Mouse (Mus musculus): Measurements from ENCODE around the gene Igdcc4. TPM values are rescaled to one million over a fixed set of nuclear protein-coding genes. Genes with fewer than 3 reads are reported as not detected.
"Not testable (repeated sequence)": the region's sequence is repeated elsewhere in the genome, so short reads cannot be mapped to it uniquely, and the experiment has no call there.

Gene Igdcc4
- polyA plus RNA-seq (2014; fragmentation: Nextera tagmentation; extraction: Ambion mirVana): 13.0 and 13.3 TPM in 2 replicates

DNA sequence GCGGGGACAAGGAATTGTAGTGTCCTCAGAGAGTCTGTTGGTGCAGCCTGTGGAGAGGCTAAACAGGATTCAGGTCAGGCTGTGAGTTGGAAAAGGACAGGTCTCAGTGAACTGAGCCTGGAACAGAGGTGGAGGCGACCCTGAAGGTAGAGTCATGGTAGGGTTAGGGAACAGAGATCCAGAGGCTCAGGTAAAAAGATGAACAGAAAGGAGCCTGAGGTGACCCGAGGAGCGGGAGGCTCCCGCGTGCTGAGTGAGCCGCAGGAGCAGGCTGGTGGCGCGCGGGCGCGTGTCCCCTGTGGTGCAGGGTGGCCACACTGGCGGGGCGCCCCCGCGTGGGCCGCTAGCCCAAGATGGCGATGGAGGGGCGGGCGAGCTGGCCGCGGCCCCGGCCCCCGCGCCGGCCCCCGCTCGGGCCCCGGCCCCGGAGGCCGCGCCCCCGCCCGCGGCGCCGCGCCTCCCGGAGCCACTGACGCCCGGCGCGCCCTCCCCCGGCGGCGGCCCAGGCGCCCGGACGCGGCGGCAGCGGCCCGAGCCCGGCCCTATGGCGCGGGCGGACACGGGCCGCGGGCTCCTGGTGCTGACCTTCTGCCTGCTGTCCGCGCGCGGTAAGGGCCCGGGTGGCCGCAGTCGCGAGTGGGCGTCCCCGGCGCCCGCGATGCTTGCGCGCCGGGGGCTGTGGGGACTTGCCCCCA is at the start of gene Igdcc4:
TSS of gene Igdcc4 (plus strand) at position 496 of the 695 bp plus-strand sequence.
- Histone ChIP-seq H3K9ac (ENCODE audit: low read length) (peak within 1 kb of the TSS; percentile 98), H3K4me3 (ENCODE audit: low read depth, low read length) (peak within 1 kb of the TSS; percentile 85), H3K36me3 (ENCODE audit: control insufficient read depth, insufficient read depth, low read length) (no peaks in the 10 kb centered on the region), H3K9me3 (ENCODE audit: control insufficient read depth, low read length) (peaks cover 8% of the 10 kb centered on the region; the same call in 1 of the 2 replicates), H3K27ac (ENCODE audit: low read depth, low read length) (peak within 1 kb of the TSS; percentile 79), H3K4me2 (peak within 1 kb of the TSS; percentile 100), H3K4me1 (ENCODE audit: control insufficient read depth, insufficient read depth, low read length) (peaks cover 18% of the 10 kb centered on the region), H3K27me3 (ENCODE audit: control insufficient read depth, insufficient read depth, low read length) (no peaks in the 10 kb centered on the region)
- DNase-seq (ENCODE audit: low spot score, missing footprints): peak; percentile 96
- ATAC-seq (ENCODE audit: low FRiP score): peak; percentile 9; the same call in 1 of the 2 replicates
- WGBS: 2% methylated on average over 53 of the region's 76 CpGs

DNA sequence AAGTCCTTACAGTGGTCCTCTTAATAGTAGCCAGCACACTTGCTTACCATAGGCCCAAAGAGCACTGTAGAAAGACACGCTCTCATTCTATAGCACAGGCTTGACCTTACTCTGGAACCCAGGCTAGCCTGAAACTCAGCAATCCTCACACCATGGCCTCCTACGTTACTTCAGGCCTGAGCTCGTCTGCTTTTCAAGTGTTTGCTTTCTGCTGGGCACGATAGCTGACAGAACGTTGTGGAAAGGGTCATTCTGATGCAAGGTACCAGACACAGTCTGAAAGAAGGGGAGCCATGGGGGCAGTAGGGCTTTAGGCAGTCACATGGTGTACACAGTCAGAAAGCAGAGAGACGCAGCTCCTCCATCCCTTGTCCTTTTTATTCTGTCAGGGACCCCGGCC is 37.0 kb upstream of the Igdcc4 start:
- ATAC-seq (ENCODE audit: low FRiP score): no peak
- no peaks in the 10 kb centered on the region for H3K27me3 ChIP-seq (ENCODE audit: control insufficient read depth, insufficient read depth, low read length)
- H3K4me3 ChIP-seq (ENCODE audit: low read depth, low read length): no peak overlapping the region
- no peak for DNase-seq (ENCODE audit: low spot score, missing footprints)
- H3K27ac ChIP-seq (ENCODE audit: low read depth, low read length): no peak overlapping the region
- WGBS: 89% methylated on average over 7 of the region's 7 CpGs
- no peak overlapping the region for H3K9ac ChIP-seq (ENCODE audit: low read length)
- no peak overlapping the region for H3K4me2 ChIP-seq
- H3K4me1 ChIP-seq (ENCODE audit: control insufficient read depth, insufficient read depth, low read length): no peaks in the 10 kb centered on the region
- no peaks in the 10 kb centered on the region for H3K9me3 ChIP-seq (ENCODE audit: control insufficient read depth, low read length)
- H3K36me3 ChIP-seq (ENCODE audit: control insufficient read depth, insufficient read depth, low read length): peaks cover 15% of the 10 kb centered on the region; the same call in 1 of the 2 replicates

DNA sequence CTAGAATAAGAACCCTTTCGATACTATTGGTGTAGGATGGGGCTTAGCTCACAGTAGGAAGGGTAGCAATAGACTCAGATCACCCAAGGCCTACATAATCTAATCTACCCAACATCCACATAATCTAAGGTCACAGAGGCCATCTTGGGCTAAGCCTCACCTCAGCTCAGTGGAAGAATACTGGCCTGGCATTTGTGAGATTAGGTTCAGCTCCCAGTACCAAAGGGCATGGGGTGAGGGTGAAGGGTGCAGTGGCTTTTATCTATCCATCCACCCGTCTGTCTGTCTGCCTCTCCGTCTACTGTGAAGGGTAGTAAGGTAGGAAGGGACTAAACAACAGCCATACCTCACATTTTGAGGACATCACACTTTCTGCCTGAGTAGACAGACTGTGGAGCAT is 30.7 kb upstream of the Igdcc4 start:
- ATAC-seq (ENCODE audit: low FRiP score) (no peak), DNase-seq (ENCODE audit: low spot score, missing footprints) (no peak)
- Histone ChIP-seq H3K36me3 (ENCODE audit: control insufficient read depth, insufficient read depth, low read length) (peaks cover 11% of the 10 kb centered on the region; the same call in 1 of the 2 replicates), H3K4me2 (no peak overlapping the region), H3K27ac (ENCODE audit: low read depth, low read length) (no peak overlapping the region), H3K27me3 (ENCODE audit: control insufficient read depth, insufficient read depth, low read length) (no peaks in the 10 kb centered on the region), H3K4me3 (ENCODE audit: low read depth, low read length) (no peak overlapping the region), H3K9me3 (ENCODE audit: control insufficient read depth, low read length) (no peaks in the 10 kb centered on the region), H3K9ac (ENCODE audit: low read length) (no peak overlapping the region), H3K4me1 (ENCODE audit: control insufficient read depth, insufficient read depth, low read length) (no peaks in the 10 kb centered on the region)
- 93% methylated on average over 3 of the region's 3 CpGs for WGBS

GRCm38 (mm10) chr9:65073555-65073954 is 27.7 kb upstream of the Igdcc4 start:
- Histone ChIP-seq H3K9me3 (ENCODE audit: control insufficient read depth, low read length) (no peaks in the 10 kb centered on the region), H3K4me1 (ENCODE audit: control insufficient read depth, insufficient read depth, low read length) (no peaks in the 10 kb centered on the region), H3K27me3 (ENCODE audit: control insufficient read depth, insufficient read depth, low read length) (no peaks in the 10 kb centered on the region), H3K4me2 (no peak overlapping the region), H3K27ac (ENCODE audit: low read depth, low read length) (no peak overlapping the region), H3K9ac (ENCODE audit: low read length) (no peak overlapping the region), H3K36me3 (ENCODE audit: control insufficient read depth, insufficient read depth, low read length) (peaks cover 9% of the 10 kb centered on the region; the same call in 1 of the 2 replicates), H3K4me3 (ENCODE audit: low read depth, low read length) (no peak overlapping the region)
- 80% methylated on average over 9 of the region's 9 CpGs for WGBS
- ATAC-seq (ENCODE audit: low FRiP score) (no peak), DNase-seq (ENCODE audit: low spot score, missing footprints) (no peak)

GRCm38 (mm10) chr9:65074251-65074650 is 27.0 kb upstream of the Igdcc4 start:
- peaks cover 6% of the 10 kb centered on the region; the same call in 1 of the 2 replicates for H3K36me3 ChIP-seq (ENCODE audit: control insufficient read depth, insufficient read depth, low read length)
- no peak overlapping the region for H3K9ac ChIP-seq (ENCODE audit: low read length)
- no peak overlapping the region for H3K4me3 ChIP-seq (ENCODE audit: low read depth, low read length)
- H3K27ac ChIP-seq (ENCODE audit: low read depth, low read length): no peak overlapping the region
- no peaks in the 10 kb centered on the region for H3K27me3 ChIP-seq (ENCODE audit: control insufficient read depth, insufficient read depth, low read length)
- ATAC-seq (ENCODE audit: low FRiP score) (no peak), DNase-seq (ENCODE audit: low spot score, missing footprints) (no peak)
- H3K4me1 ChIP-seq (ENCODE audit: control insufficient read depth, insufficient read depth, low read length): no peaks in the 10 kb centered on the region
- 92% methylated on average over 15 of the region's 15 CpGs for whole genome bisulfite sequencing
- no peak overlapping the region for H3K4me2 ChIP-seq
- H3K9me3 ChIP-seq (ENCODE audit: control insufficient read depth, low read length): no peaks in the 10 kb centered on the region

DNA sequence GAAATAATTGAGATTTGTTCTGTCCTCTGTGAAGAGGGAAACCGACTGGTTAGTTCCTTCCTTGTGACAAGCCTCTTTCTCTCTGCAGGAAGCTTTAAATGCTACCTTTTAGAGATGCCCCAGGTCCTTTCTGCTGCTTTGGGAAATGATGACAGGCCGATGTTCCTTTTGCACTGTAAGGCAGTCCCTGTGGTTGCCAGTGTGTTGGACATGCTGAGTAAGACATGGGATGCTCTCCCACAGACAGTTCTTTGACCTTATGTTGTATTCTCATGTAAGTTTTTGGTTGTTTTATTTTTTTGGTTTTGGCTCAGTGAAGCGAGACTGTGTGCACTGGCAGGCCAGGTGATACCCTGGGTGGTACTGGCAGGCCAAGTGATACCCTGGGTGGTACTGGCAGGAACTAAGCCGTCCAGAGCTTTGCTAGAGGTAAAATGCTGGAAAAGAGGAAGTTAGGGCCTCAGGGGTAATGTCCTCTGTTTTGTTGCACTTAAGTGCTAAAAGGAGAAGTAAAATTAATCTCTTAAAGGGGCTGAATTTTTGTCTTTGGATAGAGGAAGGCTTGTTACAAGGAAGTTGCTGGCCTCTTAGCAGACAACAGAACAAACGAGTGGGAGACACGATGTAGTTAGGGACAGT is 26.3 kb upstream of the Igdcc4 start:
- DNase-seq (ENCODE audit: low spot score, missing footprints) (no peak), ATAC-seq (ENCODE audit: low FRiP score) (no peak)
- Histone ChIP-seq H3K36me3 (ENCODE audit: control insufficient read depth, insufficient read depth, low read length) (peaks cover 6% of the 10 kb centered on the region; the same call in 1 of the 2 replicates), H3K4me1 (ENCODE audit: control insufficient read depth, insufficient read depth, low read length) (no peaks in the 10 kb centered on the region), H3K9me3 (ENCODE audit: control insufficient read depth, low read length) (no peaks in the 10 kb centered on the region), H3K27me3 (ENCODE audit: control insufficient read depth, insufficient read depth, low read length) (no peaks in the 10 kb centered on the region), H3K27ac (ENCODE audit: low read depth, low read length) (no peak overlapping the region), H3K4me2 (no peak overlapping the region), H3K9ac (ENCODE audit: low read length) (no peak overlapping the region), H3K4me3 (ENCODE audit: low read depth, low read length) (no peak overlapping the region)
- 91% methylated on average over 6 of the region's 6 CpGs for WGBS

DNA sequence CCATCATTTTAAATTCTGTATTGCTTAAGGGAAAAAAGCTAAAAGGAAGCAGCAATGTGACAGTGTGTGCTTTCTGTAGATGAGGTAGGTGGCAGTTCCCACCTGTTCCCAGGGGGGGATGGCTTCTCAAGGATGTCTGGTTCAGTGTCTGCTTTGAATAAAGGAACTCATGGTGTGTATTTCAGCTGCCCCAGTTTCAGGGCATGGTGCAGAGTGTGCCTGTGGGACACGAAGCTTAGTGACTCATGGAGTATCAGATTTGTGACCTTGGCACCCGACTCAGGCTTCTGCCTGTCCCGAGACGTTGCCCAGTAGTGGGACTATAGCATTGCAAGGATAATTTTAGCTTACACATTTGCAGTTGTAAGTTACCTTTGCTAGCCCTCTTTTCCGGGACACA is 23.8 kb upstream of the Igdcc4 start:
- Histone ChIP-seq H3K4me3 (ENCODE audit: low read depth, low read length) (no peak overlapping the region), H3K27ac (ENCODE audit: low read depth, low read length) (no peak overlapping the region), H3K36me3 (ENCODE audit: control insufficient read depth, insufficient read depth, low read length) (peaks cover 7% of the 10 kb centered on the region; the same call in 1 of the 2 replicates), H3K27me3 (ENCODE audit: control insufficient read depth, insufficient read depth, low read length) (no peaks in the 10 kb centered on the region), H3K9me3 (ENCODE audit: control insufficient read depth, low read length) (no peaks in the 10 kb centered on the region), H3K9ac (ENCODE audit: low read length) (no peak overlapping the region), H3K4me1 (ENCODE audit: control insufficient read depth, insufficient read depth, low read length) (no peaks in the 10 kb centered on the region), H3K4me2 (no peak overlapping the region)
- DNase-seq (ENCODE audit: low spot score, missing footprints) (no peak), ATAC-seq (ENCODE audit: low FRiP score) (no peak)
- 94% methylated on average over 5 of the region's 5 CpGs for WGBS

DNA sequence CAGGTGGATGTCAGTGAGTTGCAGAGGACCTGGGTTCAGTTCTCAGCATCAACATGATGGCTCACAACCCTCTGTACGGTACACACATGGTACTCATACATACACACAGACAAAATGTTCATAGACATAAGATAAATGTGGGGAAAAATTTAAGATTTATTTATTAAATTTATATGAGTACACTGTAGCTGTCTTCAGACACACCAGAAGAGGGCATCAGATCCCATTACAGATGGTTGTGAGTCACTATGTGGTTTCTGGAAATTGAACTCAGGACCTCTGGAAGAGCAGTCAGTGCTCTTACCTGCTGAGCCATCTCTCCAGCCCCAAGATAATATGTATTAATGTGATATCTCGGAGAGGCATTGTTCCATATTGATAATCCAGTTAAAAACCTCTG is 21.1 kb upstream of the Igdcc4 start:
- not testable (repeated sequence) for H3K27ac ChIP-seq (ENCODE audit: low read depth, low read length); ATAC-seq (ENCODE audit: low FRiP score); H3K27me3 ChIP-seq (ENCODE audit: control insufficient read depth, insufficient read depth, low read length); H3K4me3 ChIP-seq (ENCODE audit: low read depth, low read length); DNase-seq (ENCODE audit: low spot score, missing footprints); H3K4me2 ChIP-seq; H3K9ac ChIP-seq (ENCODE audit: low read length); H3K9me3 ChIP-seq (ENCODE audit: control insufficient read depth, low read length); H3K4me1 ChIP-seq (ENCODE audit: control insufficient read depth, insufficient read depth, low read length)
- H3K36me3 ChIP-seq (ENCODE audit: control insufficient read depth, insufficient read depth, low read length): peaks cover 13% of the 10 kb centered on the region
- WGBS: 98% methylated on average over 2 of the region's 2 CpGs

DNA sequence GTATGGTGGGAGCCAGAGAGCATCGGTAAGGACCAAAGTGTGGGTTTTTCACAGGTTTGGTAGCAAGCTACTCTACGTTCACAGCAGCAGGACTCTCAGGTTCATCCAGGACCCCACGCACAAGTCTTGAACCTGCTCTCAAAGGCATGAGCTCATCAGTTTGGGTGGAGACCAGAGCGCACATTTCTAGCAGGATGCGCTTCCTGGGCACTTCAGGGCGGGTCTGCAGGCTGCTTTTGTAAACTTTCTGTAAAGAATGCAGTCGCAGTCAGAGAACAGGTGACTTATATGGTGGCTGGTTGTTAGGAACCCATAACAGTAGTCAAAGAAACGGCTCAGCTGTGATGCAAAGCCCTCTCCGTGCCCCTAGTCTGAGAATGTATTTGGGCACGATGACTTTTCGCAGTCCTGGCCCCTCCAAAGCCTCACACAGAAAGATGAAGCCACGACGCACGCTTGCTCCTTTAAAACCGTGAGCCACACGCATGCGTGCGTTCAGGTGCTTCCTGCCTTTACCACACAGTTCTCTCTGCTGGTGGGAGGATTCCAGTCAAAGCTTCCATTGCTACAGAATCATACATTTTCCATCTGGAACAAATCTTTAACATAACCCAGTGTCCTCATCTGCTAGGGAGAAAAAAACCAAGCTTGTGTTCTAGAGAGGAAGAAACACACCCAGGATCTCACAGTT is 18.1 kb upstream of the Igdcc4 start:
- ATAC-seq (ENCODE audit: low FRiP score): no peak
- no peak overlapping the region for H3K9ac ChIP-seq (ENCODE audit: low read length)
- peaks cover 13% of the 10 kb centered on the region for H3K36me3 ChIP-seq (ENCODE audit: control insufficient read depth, insufficient read depth, low read length)
- H3K4me1 ChIP-seq (ENCODE audit: control insufficient read depth, insufficient read depth, low read length): no peaks in the 10 kb centered on the region
- no peak overlapping the region for H3K4me3 ChIP-seq (ENCODE audit: low read depth, low read length)
- no peak overlapping the region for H3K4me2 ChIP-seq
- H3K27me3 ChIP-seq (ENCODE audit: control insufficient read depth, insufficient read depth, low read length): no peaks in the 10 kb centered on the region
- H3K27ac ChIP-seq (ENCODE audit: low read depth, low read length): no peak overlapping the region
- no peaks in the 10 kb centered on the region for H3K9me3 ChIP-seq (ENCODE audit: control insufficient read depth, low read length)
- WGBS: 94% methylated on average over 18 of the region's 18 CpGs
- no peak for DNase-seq (ENCODE audit: low spot score, missing footprints)
